Mouse (Mus musculus) limb, embryonic 14.5 days (tissue): ENCODE measurements around the gene Mast4. TPM values are rescaled to one million over a fixed set of nuclear protein-coding genes. Genes with fewer than 3 reads are reported as not detected.

Experiments
- ATAC-seq: fragments of 200-750 bp; cut with Nextera tagmentation; 2 replicates; pipeline ENCODE4 v1.8.0; 2017; ENCODE audit warnings: low read depth, moderate number of reproducible peaks, moderate TSS enrichment; ENCODE audit not compliant: low FRiP score
- DNase-seq: peaks from one replicate; pipeline ENCODE4 v3.0.0-alpha.2; 2015; ENCODE audit warnings: low spot score
- H3K27ac ChIP-seq: fragments of 300-500 bp; sonication (generic); replicated peaks from 2 replicates; pipeline ENCODE4 v1.5.1; 2014; ENCODE audit warnings: low read depth, mild to moderate bottlenecking, low read length, moderate library complexity, mixed read lengths
- H3K27me3 ChIP-seq: fragments of 300-500 bp; sonication (generic); 2 replicates; pipeline ENCODE4 v1.6.1; 2014; ENCODE audit warnings: low read length, mixed read lengths; ENCODE audit not compliant: control insufficient read depth, insufficient read depth
- H3K36me3 ChIP-seq: fragments of 300-500 bp; sonication (generic); 2 replicates; pipeline ENCODE4 v1.6.1; 2014; ENCODE audit warnings: mild to moderate bottlenecking, low read length, moderate library complexity, mixed read lengths; ENCODE audit not compliant: control insufficient read depth, insufficient read depth
- H3K4me1 ChIP-seq: fragments of 300-500 bp; sonication (generic); 2 replicates; pipeline ENCODE4 v1.6.1; 2014; ENCODE audit warnings: antibody characterized with exemption, low read length, mixed read lengths; ENCODE audit not compliant: control insufficient read depth, insufficient read depth
- H3K4me2 ChIP-seq: fragments of 300-500 bp; sonication (generic); replicated peaks from 2 replicates; pipeline ENCODE4 v1.6.1; 2014; ENCODE audit warnings: low read depth, mild to moderate bottlenecking, low read length, moderate library complexity; ENCODE audit not compliant: severe bottlenecking
- H3K4me3 ChIP-seq: fragments of 300-500 bp; sonication (generic); replicated peaks from 2 replicates; pipeline ENCODE4 v1.5.1; 2014; ENCODE audit warnings: low read length
- H3K9ac ChIP-seq: fragments of 300-500 bp; sonication (generic); 2 replicates; pipeline ENCODE4 v1.6.1; 2014; ENCODE audit warnings: mild to moderate bottlenecking, low read depth, low read length, moderate library complexity; ENCODE audit not compliant: severe bottlenecking
- H3K9me3 ChIP-seq: fragments of 300-500 bp; sonication (generic); 2 replicates; pipeline ENCODE4 v1.6.1; 2016; ENCODE audit warnings: low read length; ENCODE audit not compliant: control insufficient read depth
- POLR2A ChIP-seq: fragments of 200-500 bp; IDR thresholded peaks from 2 replicates; pipeline ENCODE4 v1.8.0; 2012; ENCODE audit warnings: inconsistent platforms, mild to moderate bottlenecking, moderate library complexity, borderline replicate concordance; ENCODE audit not compliant: insufficient read depth, insufficient read length; ENCODE audit errors: extremely low read depth
- WGBS: fragments of 180-500 bp; shearing (Covaris S2); extraction: QIAGEN DNeasy Blood & Tissue Kit; methylation state at CpG from one replicate; pipeline ENCODE4 v1.1.7; 2014; 5-methylcytosine and 5-hydroxymethylcytosine counted together
- polyA plus RNA-seq, 2 experiments: library from polyadenylated mRNA; depleted of rRNA in 1 of 2; stranded (reverse) in 1 of 2; unstranded in 1 of 2; fragments of >200 nt; fragmentation: Nextera tagmentation in 1 of 2; extraction: Ambion mirVana in 1 of 2; gene quantifications; 2 replicates each; pipeline versions ENCODE4 v1.2.1 to v1.2.3; 2012 to 2014

Mast4 gene
- polyA plus RNA-seq, 2 experiments, result 12.5 to 25.2 TPM

DNA sequence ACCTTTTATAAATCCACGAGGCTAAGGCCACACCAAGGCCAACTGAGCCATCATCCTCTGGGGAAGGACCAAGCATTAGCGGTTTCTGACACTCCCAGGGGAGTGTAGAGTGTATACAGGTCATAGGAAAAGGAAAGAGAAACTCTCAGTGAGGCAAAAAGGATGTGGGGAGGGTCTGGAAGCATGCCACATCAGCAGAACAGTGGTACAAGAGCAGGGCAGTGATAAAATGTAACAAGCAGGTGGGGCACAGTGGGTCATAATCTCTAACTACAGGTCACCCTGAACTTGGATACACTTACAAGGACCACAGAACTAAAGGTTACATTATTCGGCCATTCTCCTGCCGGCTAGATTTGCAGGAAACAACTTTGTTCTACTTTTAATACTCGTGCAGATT is 226.9 kb downstream of the Mast4 start:
- no peak for DNase-seq
- Histone ChIP-seq H3K4me2 (no peak overlapping the region), H3K4me1 (peaks cover 9% of the 10 kb centered on the region; the same call in 1 of the 2 replicates), H3K9me3 (no peaks in the 10 kb centered on the region), H3K4me3 (no peak overlapping the region), H3K27ac (no peak overlapping the region), H3K36me3 (no peaks in the 10 kb centered on the region), H3K9ac (no peak overlapping the region), H3K27me3 (no peaks in the 10 kb centered on the region)
- 89% methylated on average over 5 of the region's 5 CpGs for WGBS
- TF ChIP-seq POLR2A, result no peak
- no peak for ATAC-seq

DNA sequence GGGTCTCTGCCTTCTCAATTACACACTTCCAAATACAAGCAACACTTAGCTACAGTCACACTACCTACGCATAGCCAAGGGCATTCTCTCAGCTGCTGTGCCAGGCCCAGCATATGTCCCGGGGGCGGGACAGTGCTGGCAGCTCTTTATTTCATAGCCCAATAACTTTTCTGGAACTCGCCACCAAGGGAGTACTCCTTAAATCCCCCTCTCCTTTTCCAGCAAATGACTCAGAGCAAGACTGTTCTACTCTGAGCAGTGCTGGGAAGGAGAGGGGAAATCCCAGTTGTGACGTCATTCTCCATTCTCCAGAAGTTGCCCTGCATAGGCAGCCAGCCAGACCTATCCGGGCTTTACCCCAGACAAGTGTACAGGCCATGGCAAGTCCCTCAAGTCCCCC is 231.7 kb downstream of the Mast4 start:
- no peak overlapping the region for H3K27ac ChIP-seq
- peak; percentile 55 for DNase-seq
- no peak overlapping the region for H3K4me3 ChIP-seq
- peaks cover 7% of the 10 kb centered on the region; the same call in 1 of the 2 replicates for H3K27me3 ChIP-seq
- peaks cover 9% of the 10 kb centered on the region; the same call in 1 of the 2 replicates for H3K4me1 ChIP-seq
- no peaks in the 10 kb centered on the region for H3K9me3 ChIP-seq
- WGBS, result 49% methylated on average over 6 of the region's 6 CpGs
- H3K4me2 ChIP-seq, result no peak overlapping the region
- no peak overlapping the region for H3K9ac ChIP-seq
- peak; percentile 62; the same call in 1 of the 2 replicates for ATAC-seq
- no peaks in the 10 kb centered on the region for H3K36me3 ChIP-seq
- TF ChIP-seq POLR2A, result no peak

DNA sequence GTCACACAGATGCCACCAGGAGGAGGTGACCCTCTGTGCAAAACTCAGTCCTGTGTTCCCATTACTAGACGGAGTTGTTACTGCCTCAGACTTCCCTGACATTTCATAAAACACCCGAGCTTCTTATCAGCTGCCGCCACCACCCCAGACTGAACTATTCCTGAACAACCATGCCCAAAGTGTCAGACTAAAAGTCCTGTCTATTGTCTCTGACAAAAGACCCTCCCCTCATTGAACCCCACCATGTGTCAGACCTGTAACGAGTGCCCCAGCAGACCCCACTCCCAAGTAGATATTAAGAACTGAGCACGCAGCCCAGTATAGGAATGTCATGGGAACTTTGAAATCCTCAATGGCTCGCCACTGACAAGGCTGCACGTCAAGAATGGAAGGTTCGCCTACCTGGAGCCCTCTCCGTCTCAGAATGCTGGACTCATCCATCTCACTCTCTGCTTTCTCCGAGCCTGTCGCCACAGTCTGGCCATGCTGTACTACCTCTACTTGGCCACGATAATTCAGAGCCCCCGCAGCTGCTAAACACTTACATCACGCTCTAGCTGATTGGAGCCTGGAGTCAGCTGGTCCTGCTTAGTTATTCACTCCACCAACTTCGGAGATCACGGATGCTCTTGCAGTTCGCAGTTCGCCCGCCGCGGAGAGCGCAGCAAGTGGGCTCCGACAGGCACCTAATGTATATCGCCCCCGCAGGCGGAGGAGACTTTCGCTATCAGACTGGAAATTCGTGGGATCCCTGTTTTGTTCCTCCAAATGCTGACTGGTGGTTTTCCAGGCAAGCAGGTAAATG is 237.7 kb downstream of the Mast4 start:
- Histone ChIP-seq H3K36me3 (no peaks in the 10 kb centered on the region), H3K27me3 (peaks cover 10% of the 10 kb centered on the region; the same call in 1 of the 2 replicates), H3K4me2 (peak overlapping the region; percentile 62), H3K4me1 (0 out of 2 replicates have a peak, but pooled peaks cover 6% of the 10 kb centered on the region), H3K27ac (no peak overlapping the region), H3K9ac (peak overlapping the region; percentile 29), H3K4me3 (peak overlapping the region; percentile 39), H3K9me3 (no peaks in the 10 kb centered on the region)
- ATAC-seq (peak; percentile 89), DNase-seq (peak; percentile 78)
- 4% methylated on average over 28 of the region's 28 CpGs for WGBS
- no peak for TF ChIP-seq POLR2A

GRCm38 (mm10) chr13:103095491-103095890 is 238.8 kb downstream of the Mast4 start:
- no peak for TF ChIP-seq POLR2A
- Histone ChIP-seq H3K9ac (no peak overlapping the region), H3K4me3 (no peak overlapping the region), H3K27me3 (peaks cover 10% of the 10 kb centered on the region; the same call in 1 of the 2 replicates), H3K36me3 (no peaks in the 10 kb centered on the region), H3K4me1 (peaks cover 6% of the 10 kb centered on the region; the same call in 1 of the 2 replicates), H3K9me3 (no peaks in the 10 kb centered on the region), H3K4me2 (no peak overlapping the region), H3K27ac (no peak overlapping the region)
- ATAC-seq (no peak), DNase-seq (no peak)
- WGBS, result 73% methylated on average over 7 of the region's 7 CpGs

DNA sequence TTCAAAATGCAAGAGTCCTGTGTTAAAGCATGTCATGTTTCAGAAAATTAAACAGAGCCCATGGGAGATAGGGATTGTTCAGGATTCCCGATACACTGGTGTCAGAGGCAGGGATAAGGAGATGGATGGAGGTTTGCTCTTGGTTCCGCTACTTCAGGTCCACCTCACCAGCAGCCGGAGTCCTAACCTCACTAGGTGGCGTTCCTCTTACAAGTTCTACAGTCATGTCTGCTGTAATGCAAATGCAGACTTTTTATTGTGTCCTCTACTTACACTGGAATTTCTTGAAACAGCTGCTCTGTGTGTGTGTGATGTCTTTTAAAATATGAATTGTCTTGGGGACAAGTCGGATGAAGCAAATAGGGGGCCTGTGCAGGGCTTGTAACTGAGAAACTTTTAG is 239.7 kb downstream of the Mast4 start:
- no peak overlapping the region for H3K4me2 ChIP-seq
- peaks cover 10% of the 10 kb centered on the region; the same call in 1 of the 2 replicates for H3K27me3 ChIP-seq
- no peak overlapping the region for H3K4me3 ChIP-seq
- no peak overlapping the region for H3K27ac ChIP-seq
- ATAC-seq (no peak), DNase-seq (no peak)
- WGBS, result 64% methylated on average over 5 of the region's 5 CpGs
- no peaks in the 10 kb centered on the region for H3K36me3 ChIP-seq
- no peak for TF ChIP-seq POLR2A
- peaks cover 6% of the 10 kb centered on the region; the same call in 1 of the 2 replicates for H3K4me1 ChIP-seq
- H3K9me3 ChIP-seq, result no peaks in the 10 kb centered on the region
- no peak overlapping the region for H3K9ac ChIP-seq
